Mouse (Mus musculus) G1E (cell line): ENCODE measurements around the gene Olfr12.

Source experiments
- CTCF ChIP-seq: IDR thresholded peaks from 2 replicates; pipeline ENCODE4 v1.5.1; 2012; ENCODE audit warnings: low read depth, low read length, inconsistent platforms, mixed read lengths
- GATA1 ChIP-seq: IDR thresholded peaks from 2 replicates; pipeline ENCODE4 v1.6.1; 2012; ENCODE audit warnings: borderline replicate concordance, low read length, inconsistent platforms, mixed read lengths
- GATA2 ChIP-seq: IDR thresholded peaks from 2 replicates; pipeline ENCODE4 v1.6.1; 2012; ENCODE audit warnings: low read depth, low read length, inconsistent platforms, borderline replicate concordance
- POLR2AphosphoS5 ChIP-seq: IDR thresholded peaks from 2 replicates; pipeline ENCODE4 v1.6.1; 2012; ENCODE audit warnings: low read depth, low read length, inconsistent platforms; ENCODE audit not compliant: insufficient replicate concordance
- TAL1 ChIP-seq: conservative IDR thresholded peaks from 2 replicates; pipeline ENCODE4 v1.6.1; 2012; ENCODE audit warnings: low read depth, low read length, inconsistent platforms, mixed read lengths

DNA sequence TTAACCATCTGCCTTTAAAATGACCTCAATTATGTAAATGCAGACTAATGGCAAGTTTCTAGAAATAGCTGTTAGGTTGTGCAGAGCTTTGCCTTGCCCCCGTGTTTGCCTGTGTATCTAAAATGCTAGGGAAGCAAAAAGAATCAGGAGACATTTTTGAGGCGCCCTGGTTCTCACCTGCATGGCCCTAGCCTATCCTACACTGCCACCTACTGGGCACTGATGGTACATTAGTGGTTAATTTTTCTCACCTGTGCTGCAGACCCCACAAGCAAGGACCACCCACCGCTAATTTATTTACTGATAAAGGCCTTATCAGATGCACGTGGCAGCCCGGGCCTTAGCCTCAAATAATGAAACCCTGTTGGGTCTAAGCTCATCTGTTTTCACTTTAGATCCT, 6.6 kb upstream of the Olfr12 start:
- TF ChIP-seq POLR2AphosphoS5, result no peak
- TF ChIP-seq CTCF, result peak; percentile 92
- no peak for TF ChIP-seq GATA1
- TF ChIP-seq GATA2, result no peak
- TF ChIP-seq TAL1, result no peak
